Mouse (Mus musculus): ENCODE results near the gene Perm1. TPM values are rescaled to one million over a fixed set of nuclear protein-coding genes. Genes with fewer than 3 reads are reported as not detected.

The Perm1 gene
- polyA plus RNA-seq, 1 experiment, result 5.6 TPM

DNA sequence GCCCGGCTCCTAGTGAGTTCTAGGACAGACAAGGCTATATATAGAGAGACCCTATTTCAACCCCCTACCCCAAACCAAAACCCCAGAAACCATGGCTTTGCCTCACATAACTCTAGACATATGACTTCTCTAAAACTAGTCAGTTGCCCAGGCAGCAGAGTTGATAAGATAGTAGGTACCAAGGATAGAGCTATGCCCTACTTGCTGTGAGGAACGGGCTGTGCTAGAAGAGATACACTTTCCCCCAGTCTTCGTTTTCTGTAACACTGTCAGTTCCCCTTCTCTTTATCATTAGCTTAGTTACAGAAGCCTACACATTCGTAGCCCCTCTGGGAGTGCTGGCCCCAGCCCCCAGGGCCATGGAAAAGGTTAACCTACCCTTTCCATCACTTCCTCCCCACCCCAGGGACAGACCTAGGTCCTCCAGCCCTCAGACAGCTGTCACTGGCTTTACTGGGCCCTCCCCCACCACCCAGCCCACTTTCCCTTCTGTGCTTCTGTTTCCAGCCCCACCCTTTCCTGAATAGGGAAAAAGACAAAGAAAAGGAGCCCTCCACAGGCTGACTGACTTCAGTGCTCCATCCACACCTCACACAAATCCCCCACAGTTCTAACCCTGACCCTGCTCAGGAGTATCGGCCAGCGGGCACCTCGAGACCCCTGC is 31.2 kb upstream of the Perm1 start:
- 75% methylated on average over 7 of the region's 7 CpGs for WGBS
- H3K36me3 ChIP-seq (ENCODE audit: control insufficient read depth, insufficient read depth, low read length), result no peaks in the 10 kb centered on the region
- DNase-seq, result peak; percentile 23

DNA sequence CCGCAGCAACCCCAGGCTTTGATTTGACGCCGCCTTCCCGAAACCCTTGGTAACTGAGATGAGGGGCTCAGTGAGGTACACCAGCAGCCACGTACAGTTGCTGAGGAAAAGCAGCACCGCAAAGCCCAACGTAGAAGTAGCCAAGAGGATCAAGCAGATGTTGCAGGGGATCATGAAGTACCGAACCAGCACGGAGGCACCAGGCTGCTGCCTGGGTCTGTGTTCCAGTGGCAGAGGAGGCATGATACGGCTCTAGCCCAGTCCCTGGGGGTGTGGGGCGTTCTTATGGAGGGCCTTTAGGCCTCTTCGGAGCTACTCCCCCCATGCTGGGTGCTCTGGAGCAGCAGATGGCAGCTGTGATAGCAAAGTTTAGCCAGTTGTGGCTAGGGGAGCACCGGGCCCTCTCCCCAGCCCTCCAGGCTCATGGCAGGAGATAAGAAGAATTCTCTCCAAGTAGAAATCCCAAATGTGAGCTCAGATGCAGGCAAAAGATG is 30.2 kb upstream of the Perm1 start:
- no peak for DNase-seq
- no peak overlapping the region for H3K27ac ChIP-seq (ENCODE audit: insufficient read depth, low read depth, low read length)
- no peaks in the 10 kb centered on the region for H3K27me3 ChIP-seq (replicated peaks; ENCODE audit: control insufficient read depth, insufficient read depth, low read length)
- TF ChIP-seq POLR2A (IDR thresholded peaks at IDR 0.05; ENCODE audit: low read depth, low read length) (no peak), CTCF (conservative IDR thresholded peaks at IDR 0.05; ENCODE audit: insufficient read depth, insufficient read length, low read depth, low read length) (no peak)
- H3K4me1 ChIP-seq (ENCODE audit: control insufficient read depth, insufficient read depth, low read length), result peaks cover 22% of the 10 kb centered on the region
- H3K4me3 ChIP-seq (ENCODE audit: insufficient read depth, low read depth, low read length), result no peak overlapping the region
- 88% methylated on average over 13 of the region's 13 CpGs for WGBS
- H3K36me3 ChIP-seq (ENCODE audit: control insufficient read depth, insufficient read depth, low read length), result no peaks in the 10 kb centered on the region

More for the DNA sequence above, 31.2 kb upstream of the Perm1 start:
- H3K27me3 ChIP-seq (replicated peaks; ENCODE audit: control insufficient read depth, insufficient read depth, low read length), result no peaks in the 10 kb centered on the region
- no peak overlapping the region for H3K4me3 ChIP-seq (ENCODE audit: insufficient read depth, low read depth, low read length)
- H3K4me1 ChIP-seq (ENCODE audit: control insufficient read depth, insufficient read depth, low read length), result peaks cover 11% of the 10 kb centered on the region
- no peak for TF ChIP-seq POLR2A (IDR thresholded peaks at IDR 0.05; ENCODE audit: low read depth, low read length)
- no peak overlapping the region for H3K27ac ChIP-seq (ENCODE audit: insufficient read depth, low read depth, low read length)

DNA sequence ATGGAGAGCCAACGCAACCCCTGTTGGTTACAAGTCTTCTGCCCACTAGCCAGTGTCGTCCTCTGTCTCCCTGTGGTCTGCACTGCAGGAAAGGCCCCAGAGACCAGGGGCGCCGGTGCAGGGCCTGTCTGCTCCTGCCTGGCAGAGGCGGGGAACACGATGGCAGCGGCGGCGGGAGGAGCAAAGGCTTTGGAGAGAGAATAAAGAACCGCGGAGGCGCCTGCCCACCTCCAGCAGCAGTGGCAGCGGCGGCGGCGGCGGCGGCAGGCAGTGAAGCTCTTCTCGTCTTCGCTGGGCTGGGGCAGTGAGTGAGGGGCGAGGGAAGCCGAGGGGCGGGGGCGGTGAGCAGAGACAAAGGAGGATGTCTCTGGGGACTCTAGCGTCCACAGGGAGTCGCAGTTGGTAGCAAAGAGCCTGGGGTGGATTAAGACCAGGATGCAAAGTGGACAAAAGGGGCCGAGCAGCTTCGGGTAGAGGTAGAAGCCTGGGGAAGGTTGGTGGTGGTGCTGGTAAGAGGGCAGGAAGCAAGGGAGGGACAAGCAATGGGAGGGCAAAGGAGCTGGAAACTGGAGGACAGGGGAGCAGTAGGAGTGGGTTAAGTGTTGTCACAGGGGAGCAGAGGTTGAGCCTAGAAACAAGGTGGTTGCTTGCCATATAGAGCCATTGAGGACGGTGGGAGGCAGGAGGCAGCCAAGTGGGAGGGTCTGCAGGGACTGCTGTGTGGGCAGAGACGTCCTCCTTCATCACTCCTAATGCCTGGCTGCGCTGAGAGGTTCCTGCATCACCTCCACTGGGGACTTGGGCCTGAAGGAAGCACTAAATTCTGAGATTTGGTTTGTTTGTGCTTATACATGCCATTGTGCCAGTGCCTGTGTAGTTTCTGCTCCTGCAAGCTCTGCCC is 29.5 kb upstream of the Perm1 start:
- no peaks in the 10 kb centered on the region for H3K36me3 ChIP-seq (ENCODE audit: control insufficient read depth, insufficient read depth, low read length)
- no peak overlapping the region for H3K4me3 ChIP-seq (ENCODE audit: insufficient read depth, low read depth, low read length)
- WGBS, result 58% methylated on average over 31 of the region's 31 CpGs
- no peak for DNase-seq
- peaks cover 25% of the 10 kb centered on the region for H3K4me1 ChIP-seq (ENCODE audit: control insufficient read depth, insufficient read depth, low read length)
- H3K27ac ChIP-seq (ENCODE audit: insufficient read depth, low read depth, low read length), result no peak overlapping the region
- TF ChIP-seq POLR2A (IDR thresholded peaks at IDR 0.05; ENCODE audit: low read depth, low read length) (no peak), CTCF (conservative IDR thresholded peaks at IDR 0.05; ENCODE audit: insufficient read depth, insufficient read length, low read depth, low read length) (no peak)
- H3K27me3 ChIP-seq (replicated peaks; ENCODE audit: control insufficient read depth, insufficient read depth, low read length), result no peaks in the 10 kb centered on the region

GRCm38 (mm10) chr4:156188162-156188810 is 27.4 kb upstream of the Perm1 start:
- Histone ChIP-seq H3K4me1 (ENCODE audit: control insufficient read depth, insufficient read depth, low read length) (peaks cover 40% of the 10 kb centered on the region), H3K27me3 (replicated peaks; ENCODE audit: control insufficient read depth, insufficient read depth, low read length) (no peaks in the 10 kb centered on the region), H3K27ac (ENCODE audit: insufficient read depth, low read depth, low read length) (no peak overlapping the region), H3K4me3 (ENCODE audit: insufficient read depth, low read depth, low read length) (no peak overlapping the region), H3K36me3 (ENCODE audit: control insufficient read depth, insufficient read depth, low read length) (no peaks in the 10 kb centered on the region)
- WGBS, result 83% methylated on average over 5 of the region's 5 CpGs
- no peak for DNase-seq
- TF ChIP-seq CTCF (conservative IDR thresholded peaks at IDR 0.05; ENCODE audit: insufficient read depth, insufficient read length, low read depth, low read length) (no peak), POLR2A (IDR thresholded peaks at IDR 0.05; ENCODE audit: low read depth, low read length) (no peak)

DNA sequence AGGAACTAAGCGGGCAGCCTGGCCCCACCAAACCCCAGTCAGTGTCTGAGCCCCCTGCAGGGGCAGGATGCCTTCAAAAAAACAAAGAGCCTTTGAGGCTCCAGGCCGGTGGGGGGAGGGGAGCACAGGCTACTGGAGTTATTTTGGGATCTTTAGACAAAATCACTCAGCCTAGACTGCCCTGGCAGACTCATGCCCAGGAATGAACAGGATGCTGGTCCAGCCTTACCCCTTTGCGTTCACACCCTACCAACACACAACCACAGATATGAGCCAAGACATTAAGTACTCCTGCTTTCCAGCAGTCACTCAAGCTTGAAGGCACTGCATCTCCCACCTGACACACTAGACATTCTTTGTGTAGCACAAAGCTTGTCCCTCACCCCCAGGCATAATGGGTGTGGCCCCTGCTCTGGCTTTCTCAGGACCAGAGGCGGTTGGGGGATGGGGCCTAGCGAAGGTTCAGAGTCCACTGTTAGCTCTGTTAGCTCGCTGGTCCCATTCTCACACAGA is 26.8 kb upstream of the Perm1 start:
- Histone ChIP-seq H3K4me1 (ENCODE audit: control insufficient read depth, insufficient read depth, low read length) (peaks cover 46% of the 10 kb centered on the region), H3K36me3 (ENCODE audit: control insufficient read depth, insufficient read depth, low read length) (no peaks in the 10 kb centered on the region), H3K27ac (ENCODE audit: insufficient read depth, low read depth, low read length) (peak overlapping the region; percentile 12; the same call in 1 of the 2 replicates), H3K27me3 (replicated peaks; ENCODE audit: control insufficient read depth, insufficient read depth, low read length) (no peaks in the 10 kb centered on the region), H3K4me3 (ENCODE audit: insufficient read depth, low read depth, low read length) (no peak overlapping the region)
- peak; percentile 77 for DNase-seq
- no peak for TF ChIP-seq POLR2A (IDR thresholded peaks at IDR 0.05; ENCODE audit: low read depth, low read length)
- no peak for TF ChIP-seq CTCF (conservative IDR thresholded peaks at IDR 0.05; ENCODE audit: insufficient read depth, insufficient read length, low read depth, low read length)
- WGBS, result 41% methylated on average over 6 of the region's 6 CpGs

- DNase-seq, result peak; percentile 92
- Histone ChIP-seq H3K36me3 (ENCODE audit: control insufficient read depth, insufficient read depth, low read length) (no peaks in the 10 kb centered on the region), H3K4me3 (ENCODE audit: insufficient read depth, low read depth, low read length) (peak overlapping the region; percentile 20; the same call in 1 of the 2 replicates), H3K27me3 (replicated peaks; ENCODE audit: control insufficient read depth, insufficient read depth, low read length) (no peaks in the 10 kb centered on the region), H3K27ac (ENCODE audit: insufficient read depth, low read depth, low read length) (peak overlapping the region; percentile 98), H3K4me1 (ENCODE audit: control insufficient read depth, insufficient read depth, low read length) (peaks cover 56% of the 10 kb centered on the region)
- 33% methylated on average over 8 of the region's 8 CpGs for WGBS
- TF ChIP-seq CTCF (conservative IDR thresholded peaks at IDR 0.05; ENCODE audit: insufficient read depth, insufficient read length, low read depth, low read length) (no peak), POLR2A (IDR thresholded peaks at IDR 0.05; ENCODE audit: low read depth, low read length) (peak; percentile 22)
Measured at GRCm38 (mm10) chr4:156192421-156193199, 23.1 kb upstream of the Perm1 start.

All from kidney, adult 2 months (tissue).